Mouse (Mus musculus): ENCODE measurements around the gene Alg11. TPM values are rescaled to one million over a fixed set of nuclear protein-coding genes. Genes with fewer than 3 reads are reported as not detected.

Alg11 gene
- 1 to 10 TPM; 6.2 to 9.9 TPM for total RNA-seq (2023)

GRCm38 (mm10) chr8:22060446-22060889, at the start of gene Alg11:
TSS of gene Alg11 (plus strand) at chr8:22060721.

GRCm38 (mm10) chr8:22059821-22060445, 588 bp upstream of the Alg11 start, which contains the start of gene Atp7b:
TSS of gene Atp7b (minus strand) at chr8:22060305.

Other genes with a start within 250 kb of the Alg11 start
- not detected for gene Defb50, start 237.2 kb upstream of the Alg11 start, total RNA-seq (2023)
- gene Defb2, start 220.8 kb upstream of the Alg11 start, total RNA-seq (2023) = not detected
- gene Defb10, start 201.8 kb upstream of the Alg11 start, total RNA-seq (2023) = not detected
- not detected for gene Defb9, start 175.3 kb upstream of the Alg11 start, total RNA-seq (2023)
- gene Defb11, start 154.3 kb upstream of the Alg11 start, total RNA-seq (2023) = not detected
- not detected for gene Defb15, start 128.0 kb upstream of the Alg11 start, total RNA-seq (2023)
- not detected for gene Defb35, start 122.4 kb upstream of the Alg11 start, total RNA-seq (2023)
- gene Defb13, start 114.0 kb upstream of the Alg11 start, total RNA-seq (2023) = not detected
- not detected for gene Fam90a1a, start 102.0 kb upstream of the Alg11 start, total RNA-seq (2023)
- not detected for gene Ccdc70, start 90.9 kb upstream of the Alg11 start, total RNA-seq (2023)
- gene Atp7b, start 416 bp upstream of the Alg11 start, total RNA-seq (2023) = 1 to 10 TPM; 2.9 to 5.8 TPM
- not detected for gene Nek5, start 64.3 kb downstream of the Alg11 start, total RNA-seq (2023)
- gene Nek3, start 105.7 kb downstream of the Alg11 start, total RNA-seq (2023) = 1 to 10 TPM; 1.0 to 1.1 TPM
- 10 to 100 TPM; 20.3 to 25.3 TPM for gene Ckap2, start 125.1 kb downstream of the Alg11 start, total RNA-seq (2023)
- gene Vps36, start 132.1 kb downstream of the Alg11 start, total RNA-seq (2023) = 10 to 100 TPM; 20.2 to 23.3 TPM
- gene Thsd1, start 166.6 kb downstream of the Alg11 start, total RNA-seq (2023) = under 1 TPM; 0.46 to 0.55 TPM
- not detected for gene Tpte, start 222.7 kb downstream of the Alg11 start, total RNA-seq (2023)

Data from neutrophil, adult 83 days (primary cell).